Mouse (Mus musculus): Measurements from ENCODE around the gene 4930432K21Rik.

The 4930432K21Rik gene

DNA sequence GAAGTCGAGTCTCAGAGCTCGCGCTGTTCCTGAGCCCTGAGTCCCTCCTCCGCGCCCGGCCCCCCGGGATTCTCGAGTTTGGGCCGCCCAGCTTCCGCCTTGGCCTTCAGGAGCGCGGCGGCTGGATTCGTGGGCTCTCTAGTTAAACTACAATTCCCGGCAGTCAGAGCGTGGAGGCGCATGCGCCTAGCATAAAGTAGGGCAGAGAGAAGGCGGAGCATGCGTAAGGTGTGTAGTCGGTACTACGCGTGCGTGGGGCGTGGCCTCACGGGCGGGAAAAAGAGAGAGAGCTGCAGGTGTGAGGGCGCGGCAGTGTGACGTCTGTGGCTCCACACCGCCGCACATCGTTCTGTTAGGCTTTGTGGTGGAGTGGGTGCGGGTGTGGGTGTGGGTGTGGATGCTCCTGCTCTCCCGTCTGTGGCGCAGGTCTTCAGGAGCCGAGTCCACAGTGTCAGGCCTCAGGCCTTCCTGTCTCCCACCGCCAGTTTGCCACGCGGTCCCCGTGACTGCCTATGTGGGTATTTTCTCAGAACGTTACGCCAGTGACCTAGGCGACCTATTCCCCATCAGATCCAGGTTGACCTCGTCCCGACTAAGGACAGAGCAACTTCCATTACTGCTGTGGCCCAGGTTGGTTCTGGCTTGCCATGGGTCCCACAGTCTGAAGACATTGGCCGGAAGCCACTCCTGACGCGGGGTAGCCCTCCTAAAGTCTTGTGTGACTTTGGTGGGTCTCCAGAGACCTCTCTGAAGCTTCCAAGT, at the start of gene 4930432K21Rik, which contains the start of gene Cc2d1a:
4930432K21Rik (plus strand) TSS at position 257 of the 762 bp plus-strand sequence.
Cc2d1a (minus strand) TSS at position 168 of the 762 bp plus-strand sequence.
- peak; percentile 85 to 93 for DNase-seq (ENCODE audit: low spot score in 2 of 2)

DNA sequence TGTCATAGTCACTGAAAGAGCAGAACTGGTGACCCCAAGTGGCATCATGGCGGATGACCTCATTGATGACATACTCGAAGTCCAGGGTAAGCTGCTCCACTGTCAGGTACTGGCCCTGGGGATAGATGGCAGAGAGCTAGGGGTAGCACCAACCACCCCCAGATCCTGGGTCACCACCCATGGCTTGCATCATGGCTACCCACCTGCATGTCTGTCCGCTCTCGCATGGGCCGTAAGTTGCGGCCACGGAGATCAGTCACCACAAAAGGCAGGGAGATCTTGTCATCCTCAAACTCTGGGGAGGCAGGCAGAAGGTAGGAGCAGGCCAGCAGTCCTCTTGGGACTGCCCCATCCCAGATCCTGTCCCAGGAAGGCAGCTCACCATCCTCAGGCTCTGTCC, 49.4 kb upstream of the 4930432K21Rik start:
- DNase-seq (ENCODE audit: low spot score in 2 of 2) = no peak

DNA sequence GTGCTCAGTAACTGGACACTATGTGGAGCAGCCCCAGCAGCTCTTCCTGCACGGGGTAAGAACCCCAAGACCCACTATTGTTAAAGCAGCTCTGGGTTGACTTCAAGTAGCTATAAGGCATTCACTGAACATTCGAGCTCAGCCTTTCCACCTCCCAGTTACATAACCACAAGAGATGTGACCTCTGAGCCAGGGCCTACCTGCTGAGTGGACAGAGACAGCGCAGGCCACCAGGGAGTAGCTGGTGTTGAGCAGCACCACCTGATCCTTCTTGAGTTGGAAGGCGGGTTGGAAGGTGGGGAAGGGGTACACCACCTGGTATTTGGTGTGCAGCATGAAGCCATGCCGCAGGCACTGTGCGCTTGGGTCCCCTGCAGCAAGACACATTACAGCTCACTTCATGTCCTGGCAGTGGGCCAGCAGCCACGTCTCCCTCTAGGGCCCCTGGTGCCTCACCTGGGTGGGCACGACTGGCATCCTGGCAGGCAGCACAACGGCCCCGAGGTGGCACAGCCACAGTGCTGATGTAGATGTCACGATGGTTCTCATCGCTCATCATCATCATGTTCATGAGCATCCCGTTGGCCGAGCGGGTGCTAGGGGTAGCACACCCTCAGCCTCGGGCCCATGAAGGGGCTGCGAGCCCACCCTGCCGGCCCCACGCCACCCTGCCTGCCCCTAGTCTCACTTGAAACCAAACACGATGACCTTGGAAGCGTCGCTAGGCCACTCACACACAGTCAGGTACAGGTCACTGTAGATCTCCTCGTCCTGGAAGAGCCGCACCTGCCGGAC, 46.2 kb upstream of the 4930432K21Rik start:
- DNase-seq (ENCODE audit: low spot score in 2 of 2) = no peak

DNA sequence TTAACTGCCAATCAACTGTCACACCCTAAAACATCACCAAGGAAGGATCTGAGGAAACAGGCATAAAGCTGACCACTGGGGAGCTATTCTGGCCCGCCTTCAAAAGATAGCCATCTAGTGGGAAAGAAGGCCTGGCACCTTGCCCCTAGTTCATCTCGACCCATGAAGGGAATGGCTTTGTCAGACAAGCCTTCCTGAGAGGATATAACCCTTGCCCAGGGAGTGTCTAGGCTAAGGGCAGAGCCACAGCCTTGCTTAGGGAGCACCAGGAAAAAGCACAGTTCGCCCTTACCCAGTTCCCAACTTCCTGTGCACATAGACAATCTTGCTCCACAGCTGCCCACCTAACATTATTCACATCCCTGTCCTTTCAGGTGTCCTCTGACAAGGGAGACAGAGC, 44.2 kb upstream of the 4930432K21Rik start:
- DNase-seq (ENCODE audit: low spot score in 2 of 2) = no peak

DNA sequence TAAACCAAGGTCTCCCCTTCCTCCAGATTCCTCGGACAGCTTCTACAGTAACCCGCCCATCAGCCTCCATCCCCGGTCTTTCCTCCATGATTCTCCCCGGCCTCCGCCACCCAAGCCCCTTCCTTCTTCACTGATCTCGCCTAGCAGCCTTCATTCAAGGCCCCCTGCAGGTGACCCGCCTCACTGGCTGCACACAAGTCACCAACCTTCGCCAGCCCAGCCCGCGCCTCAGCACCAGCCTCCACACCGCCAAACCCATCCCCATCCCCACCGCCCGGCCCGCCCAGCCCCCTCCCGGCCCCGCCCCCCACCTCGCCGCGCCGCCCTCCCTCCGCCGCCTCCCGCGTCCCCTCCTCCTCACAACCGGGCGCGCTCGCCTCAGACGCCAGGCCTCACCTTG, 43.6 kb upstream of the 4930432K21Rik start:
- DNase-seq (ENCODE audit: low spot score in 2 of 2) = peak in 1 of 2 experiments; percentile 20

DNA sequence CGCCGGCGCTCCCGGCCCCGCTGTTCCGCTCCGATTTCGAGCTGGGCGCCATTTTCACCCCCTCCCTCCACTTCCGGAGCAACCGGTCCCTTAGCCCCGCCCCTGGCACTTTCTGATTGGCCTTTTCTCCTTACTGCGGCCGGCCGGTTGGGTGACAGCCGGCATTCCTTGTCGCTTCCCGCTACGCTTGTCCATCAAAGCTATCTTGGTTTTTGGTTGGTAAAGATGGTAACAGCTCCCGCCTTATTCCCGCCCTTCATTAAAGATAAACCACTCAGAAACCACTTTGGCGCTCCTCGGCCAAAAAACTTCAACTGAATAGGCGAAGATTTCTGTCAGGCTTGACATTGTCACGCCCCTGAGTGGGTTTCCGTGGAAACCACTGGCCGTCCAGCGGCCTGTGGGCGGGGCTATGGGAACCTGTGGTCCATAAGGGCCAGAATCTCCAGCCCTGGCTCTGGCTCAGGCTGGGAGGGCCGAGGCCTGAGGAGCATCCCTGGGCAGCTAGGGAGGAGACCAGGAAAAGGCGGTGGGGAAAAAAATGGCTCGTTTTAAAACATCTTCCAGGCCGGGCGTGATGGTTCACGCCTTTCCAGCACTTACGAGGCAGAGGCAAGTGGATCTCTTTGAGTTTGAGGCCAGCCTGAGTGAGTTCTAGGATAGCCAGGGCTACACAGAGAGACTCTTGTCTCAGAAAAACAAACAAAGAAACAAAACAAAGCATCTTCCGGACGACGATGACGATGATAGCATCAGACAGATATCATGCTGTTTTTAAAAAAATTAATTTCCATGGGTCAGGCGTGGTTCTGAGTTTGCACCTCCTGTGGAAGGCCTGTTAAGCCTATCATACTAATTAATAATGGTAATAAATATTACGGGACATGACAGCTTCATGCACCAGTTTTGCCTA, 42.9 kb upstream of the 4930432K21Rik start, which contains the start of gene Dcaf15:
Dcaf15 (minus strand) TSS at position 72 of the 913 bp plus-strand sequence.
- DNase-seq (ENCODE audit: low spot score in 2 of 2) = peak; percentile 90 to 96

DNA sequence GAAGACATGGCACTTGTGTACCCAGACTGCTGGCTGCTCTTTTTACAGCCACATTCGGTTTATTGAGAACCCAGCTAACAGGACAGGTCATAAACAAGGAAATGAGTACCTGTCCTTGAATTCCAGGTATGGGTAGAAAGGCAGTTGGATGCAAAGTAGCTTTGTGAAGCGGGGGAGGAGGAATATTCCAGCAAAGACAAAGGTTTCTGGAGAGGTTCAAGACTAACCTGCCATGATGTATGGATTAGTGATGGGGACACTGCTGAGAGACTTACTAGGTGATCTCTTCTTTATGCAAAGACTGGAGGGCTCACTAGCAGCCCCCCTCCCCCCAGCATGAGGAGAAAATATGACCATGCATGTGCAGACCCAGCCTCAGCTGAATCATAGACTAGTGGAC, 42.1 kb upstream of the 4930432K21Rik start:
- DNase-seq (ENCODE audit: low spot score in 2 of 2) = no peak

DNA sequence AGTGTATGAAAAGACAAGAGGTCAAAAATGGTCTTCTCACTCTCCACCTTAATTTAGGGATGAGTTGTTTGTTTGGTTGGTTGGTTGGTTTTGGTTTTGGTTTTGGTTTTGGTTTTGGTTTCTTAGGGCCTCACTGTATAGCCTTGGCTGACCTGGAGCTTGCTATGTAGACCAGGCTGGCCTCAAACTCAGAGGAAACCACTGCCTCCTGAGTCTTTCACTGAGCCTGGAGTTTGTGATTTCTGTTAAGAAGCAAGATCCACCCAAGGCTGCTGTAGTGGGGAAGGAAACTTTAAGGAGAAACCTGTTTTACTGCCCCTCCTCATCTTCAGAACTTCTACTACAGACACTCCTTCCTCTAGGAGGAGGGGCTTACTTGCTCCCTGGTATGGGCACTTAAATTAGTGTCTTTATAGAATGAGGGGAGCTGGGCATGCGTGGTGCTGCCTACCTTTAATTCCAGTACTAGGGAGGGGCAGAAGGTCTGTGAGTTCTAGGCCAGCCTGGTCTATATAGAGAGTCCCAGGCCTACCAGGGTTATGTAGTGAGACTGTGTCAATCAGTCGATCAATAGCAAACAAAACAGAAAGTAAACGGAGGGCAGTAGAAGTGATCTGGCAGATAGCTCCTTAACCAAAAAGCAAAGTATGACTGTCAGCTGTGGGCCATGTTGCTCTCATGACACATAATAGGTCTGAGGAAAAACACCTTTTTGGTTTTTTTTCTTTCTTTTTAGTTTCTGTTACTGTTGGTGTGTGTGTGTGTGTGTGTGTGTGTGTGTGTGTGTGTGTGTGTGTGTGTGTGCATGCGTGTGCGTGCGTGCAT, 41.4 kb upstream of the 4930432K21Rik start:
- no peak for DNase-seq (ENCODE audit: low spot score in 2 of 2)

DNA sequence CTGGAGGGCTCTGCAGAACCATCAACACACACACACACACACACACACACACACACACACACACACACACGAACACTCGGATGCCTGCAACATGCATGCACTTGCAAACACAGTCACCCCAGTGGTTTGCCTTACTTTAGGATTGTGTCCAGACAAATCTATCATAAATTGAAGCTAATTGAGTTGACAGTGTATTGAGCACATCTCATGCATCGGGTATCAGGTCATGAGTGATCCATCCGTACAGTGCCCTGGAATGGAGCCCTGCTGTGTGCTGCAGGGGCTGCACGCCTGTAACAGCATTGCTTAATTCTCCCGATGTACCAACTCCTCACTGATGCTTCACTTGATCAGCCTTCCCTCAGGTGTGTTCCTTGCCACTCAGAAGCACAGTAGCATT, 32.2 kb upstream of the 4930432K21Rik start:
- no peak for DNase-seq (ENCODE audit: low spot score in 2 of 2)

DNA sequence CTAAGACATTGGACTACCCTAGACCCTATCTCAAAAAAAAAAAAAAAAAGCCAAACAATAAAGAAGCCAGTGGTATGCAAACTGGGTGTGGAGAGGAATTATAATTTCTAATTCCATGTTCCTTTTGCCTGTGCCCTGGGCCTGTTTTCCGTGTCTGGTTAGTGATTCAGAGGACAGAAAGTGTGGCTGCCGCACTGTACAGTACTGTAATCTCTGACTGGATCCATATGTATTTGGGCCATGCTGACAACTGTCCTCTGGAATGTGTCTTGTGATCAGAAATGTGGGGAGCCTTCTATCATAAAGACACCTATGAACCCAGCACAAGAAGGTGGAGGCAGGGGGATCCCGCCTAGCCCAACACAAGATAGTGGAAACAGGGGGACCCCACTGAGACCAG, 25.7 kb upstream of the 4930432K21Rik start:
- no peak for DNase-seq (ENCODE audit: low spot score in 2 of 2)

DNA sequence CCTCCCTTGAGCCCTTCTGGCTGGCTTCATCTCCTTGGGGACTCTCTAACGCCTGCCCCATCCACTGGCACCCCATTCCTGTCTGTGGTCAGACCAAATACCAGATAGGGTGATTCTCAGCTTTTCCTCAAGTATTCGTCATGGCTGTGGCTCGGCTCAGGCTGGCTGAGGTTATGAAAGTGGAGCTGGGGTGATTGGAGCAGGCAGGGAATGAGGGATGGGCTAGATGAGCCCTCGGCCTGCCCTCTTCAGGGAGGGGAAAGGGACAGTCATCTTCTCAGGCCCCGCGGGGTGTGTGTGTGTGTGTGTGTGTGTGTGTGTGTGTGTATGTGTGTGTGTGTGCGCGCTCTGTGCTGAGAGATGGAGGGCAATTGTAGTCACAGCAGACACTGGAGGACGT, 22.2 kb upstream of the 4930432K21Rik start, which contains the start of gene Podnl1:
Podnl1 (plus strand) TSS at position 334 of the 400 bp plus-strand sequence.
- DNase-seq (ENCODE audit: low spot score in 2 of 2) = no peak

DNA sequence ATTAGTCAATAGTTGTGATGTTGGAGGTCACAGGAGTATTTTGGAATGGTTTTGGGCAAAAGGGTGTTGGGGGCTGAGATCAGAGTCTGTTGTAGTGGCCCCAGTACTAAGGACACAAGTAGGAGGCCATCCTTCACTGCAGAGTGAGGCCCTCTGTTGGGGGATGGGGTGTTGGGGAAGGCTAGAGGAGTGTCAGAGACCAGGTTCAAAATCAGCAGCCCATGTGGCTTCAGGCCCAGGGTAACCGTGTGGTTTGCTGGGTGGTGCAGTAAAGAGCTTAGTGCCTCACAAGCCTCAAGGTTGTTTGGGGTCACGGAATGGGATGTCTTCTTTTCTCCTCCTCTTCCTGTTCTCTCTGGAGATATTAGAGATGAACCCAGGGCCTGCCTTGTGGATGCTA, 21.1 kb upstream of the 4930432K21Rik start:
- no peak for DNase-seq (ENCODE audit: low spot score in 2 of 2)

DNA sequence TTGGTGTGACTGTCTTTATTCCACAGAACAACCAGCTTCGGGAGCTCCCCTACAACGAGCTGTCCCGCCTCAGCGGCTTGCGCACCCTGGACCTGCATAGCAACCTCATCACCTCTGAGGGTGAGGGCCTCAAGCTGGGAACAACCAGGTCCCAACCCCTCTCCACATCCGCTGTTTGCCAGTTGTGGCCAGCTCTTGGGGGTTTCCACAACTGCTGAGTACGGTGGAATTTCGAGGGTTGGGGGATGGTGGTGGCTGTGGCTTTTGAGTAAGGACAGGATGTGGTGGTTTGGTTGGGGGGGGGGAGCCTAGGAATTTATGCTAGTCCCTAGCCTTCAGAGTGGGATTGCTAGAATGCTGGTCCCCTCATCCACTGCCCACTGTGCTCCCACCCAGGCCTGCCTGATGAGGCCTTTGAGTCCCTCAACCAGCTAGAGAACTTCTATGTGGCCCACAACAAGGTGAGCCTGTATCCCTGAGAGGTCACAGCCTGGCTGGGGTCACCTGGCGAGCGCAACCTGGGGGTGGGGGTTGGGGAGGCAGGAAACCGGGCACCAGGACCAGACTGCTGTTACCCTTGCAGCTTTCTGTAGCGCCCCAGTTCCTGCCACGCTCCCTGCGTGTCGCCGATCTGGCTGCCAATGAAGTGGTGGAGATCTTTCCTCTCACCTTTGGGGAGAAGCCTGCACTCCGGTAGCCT, 20.5 kb upstream of the 4930432K21Rik start:
- DNase-seq (ENCODE audit: low spot score in 2 of 2) = no peak

DNA sequence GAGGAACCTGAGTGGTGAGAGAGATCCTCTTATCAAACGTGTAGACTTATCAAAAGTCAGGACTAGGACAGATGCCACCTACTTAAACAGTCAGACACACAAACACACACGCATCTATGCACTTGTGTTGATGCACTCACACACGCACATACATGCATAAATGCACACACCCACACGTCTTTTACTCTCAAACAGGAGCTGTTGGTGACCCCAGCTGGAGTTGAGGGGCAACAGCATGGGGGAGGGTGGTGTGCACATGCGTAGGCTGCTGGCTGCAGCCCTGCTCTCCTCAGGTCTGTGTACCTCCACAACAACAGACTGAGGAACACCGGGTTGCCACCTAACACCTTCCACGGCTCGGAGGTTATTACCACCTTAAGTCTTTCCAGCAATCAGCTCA, 19.5 kb upstream of the 4930432K21Rik start:
- no peak for DNase-seq (ENCODE audit: low spot score in 2 of 2)

DNA sequence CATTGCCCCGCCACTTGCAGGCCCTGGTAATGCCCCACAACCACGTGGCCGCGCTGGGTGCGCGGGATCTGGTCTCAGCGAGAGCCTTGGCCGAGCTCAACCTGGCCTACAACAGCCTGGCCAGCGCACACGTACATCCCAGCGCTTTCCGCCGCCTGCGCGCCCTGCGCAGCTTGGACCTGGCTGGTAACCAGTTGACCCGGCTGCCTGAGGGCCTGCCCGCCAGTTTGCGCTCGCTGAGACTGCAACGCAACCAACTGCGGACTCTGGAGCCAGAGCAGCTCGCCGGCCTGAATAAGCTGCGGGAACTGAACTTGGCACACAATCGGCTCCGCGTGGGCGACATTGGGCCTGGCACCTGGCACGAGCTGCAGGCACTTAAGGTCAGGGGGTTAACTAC, 17.0 kb upstream of the 4930432K21Rik start:
- DNase-seq (ENCODE audit: low spot score in 2 of 2) = no peak

DNA sequence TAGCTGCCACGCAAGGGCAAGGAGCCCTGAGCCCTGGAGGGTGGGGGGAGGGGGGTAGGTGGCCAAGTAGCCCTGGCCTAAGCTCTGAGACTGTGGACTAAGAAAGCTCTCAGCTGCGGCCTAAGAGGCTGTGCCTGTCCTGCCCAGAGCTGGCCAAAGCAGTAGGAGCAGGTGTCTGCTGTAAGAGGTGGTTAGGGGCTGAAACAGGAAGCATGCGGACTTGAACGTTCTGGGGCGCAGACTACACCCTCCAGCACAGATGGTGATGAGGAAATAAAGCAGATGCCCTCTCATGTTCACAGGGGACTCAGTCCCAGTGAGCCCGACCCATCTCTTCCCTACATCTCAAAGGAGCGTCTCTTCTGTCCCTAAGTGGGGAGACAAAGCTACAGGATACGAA, 15.6 kb upstream of the 4930432K21Rik start:
- no peak for DNase-seq (ENCODE audit: low spot score in 2 of 2)

DNA sequence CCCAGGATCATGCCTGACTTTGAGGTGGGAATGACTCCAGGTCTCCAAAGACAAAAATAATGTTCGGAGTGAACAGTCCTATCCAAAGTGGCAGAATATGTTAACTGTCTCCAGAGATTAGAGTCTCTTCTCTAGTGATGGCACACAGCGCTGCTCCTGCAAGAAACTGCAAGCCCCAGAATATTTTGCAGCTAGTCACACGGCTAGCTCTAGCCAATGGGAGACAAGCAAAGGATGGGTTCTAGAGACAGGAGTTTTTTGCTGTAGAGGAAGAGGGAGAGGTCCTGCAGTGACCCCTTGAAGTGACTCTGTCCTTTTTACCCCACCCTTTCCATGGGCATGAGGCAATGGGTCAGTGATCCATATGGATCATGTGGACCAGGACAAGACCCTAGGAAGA, 10.0 kb upstream of the 4930432K21Rik start:
- no peak for DNase-seq (ENCODE audit: low spot score in 2 of 2)

DNA sequence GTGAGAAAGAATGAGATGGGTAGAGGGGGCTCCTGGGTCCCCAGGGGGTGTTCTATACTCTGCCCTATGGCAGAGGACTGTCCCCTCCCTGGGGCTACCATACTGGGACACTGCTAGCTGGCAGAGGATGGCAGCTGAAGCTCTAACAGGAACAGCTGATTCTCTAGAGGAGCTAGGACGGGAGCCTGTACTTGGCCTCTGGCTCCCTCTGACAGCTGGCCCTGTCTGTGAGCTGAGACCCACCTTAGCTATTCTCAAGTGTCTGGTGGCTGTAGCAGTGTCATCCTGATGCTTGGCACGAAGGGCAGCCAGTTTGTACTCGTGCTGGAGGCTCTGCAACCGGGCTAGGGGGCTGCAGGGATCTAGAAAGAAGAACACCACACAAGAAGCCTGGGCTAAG, 7.0 kb upstream of the 4930432K21Rik start:
- no peak for DNase-seq (ENCODE audit: low spot score in 2 of 2)

DNA sequence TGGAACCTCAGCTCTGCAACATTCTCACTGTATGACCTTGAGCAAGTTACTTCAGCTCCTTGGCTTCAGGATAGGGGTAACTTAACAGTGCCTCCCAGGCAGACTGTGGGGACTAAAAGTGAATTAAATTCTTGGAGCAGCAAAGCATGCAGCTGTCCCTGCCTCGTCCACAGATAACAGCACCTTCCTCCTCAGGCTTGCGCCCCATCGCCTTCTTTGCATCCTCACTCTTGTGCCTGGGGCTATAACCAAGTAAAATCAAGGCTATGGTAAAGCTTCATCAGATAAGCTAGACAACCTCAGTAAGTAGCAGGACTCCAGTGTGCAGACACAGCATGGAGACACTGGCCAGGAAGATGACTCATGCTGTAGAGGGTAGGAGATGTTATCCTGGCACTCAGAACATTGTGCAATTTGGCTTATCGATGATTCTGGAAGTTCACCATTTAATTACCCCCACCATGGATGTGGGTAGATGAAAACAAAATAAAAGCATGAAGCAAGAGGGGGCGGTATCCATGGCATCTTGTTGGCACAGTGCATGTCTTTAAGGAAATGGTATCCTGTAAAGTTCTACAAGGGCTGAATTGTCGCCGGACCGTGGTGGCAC, 3.1 kb upstream of the 4930432K21Rik start:
- DNase-seq (ENCODE audit: low spot score in 2 of 2) = no peak

DNA sequence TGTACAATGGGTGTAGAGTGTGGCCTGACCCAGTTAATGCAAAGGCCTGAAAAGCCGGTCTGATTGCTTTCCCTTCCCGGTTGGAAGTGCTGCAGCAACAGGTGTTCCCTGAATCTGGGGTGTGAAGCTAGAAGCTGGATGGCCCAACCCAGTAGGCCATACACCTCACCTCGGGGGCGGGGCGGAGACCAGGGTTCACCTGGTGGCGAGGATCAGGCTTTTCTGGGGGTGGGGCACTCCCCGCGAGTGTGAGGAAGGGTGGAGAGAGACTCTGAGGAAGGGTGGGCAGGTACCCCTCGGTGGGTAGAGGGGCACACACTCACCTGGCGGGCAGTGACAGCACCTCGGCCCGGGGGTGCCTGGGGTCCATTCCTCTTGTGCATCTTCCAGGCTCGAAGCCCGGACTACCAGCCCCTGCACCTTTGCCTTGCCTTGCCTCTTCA, 480 bp upstream of the 4930432K21Rik start:
- peak in 1 of 2 experiments; percentile 45 for DNase-seq (ENCODE audit: low spot score in 2 of 2)
